Mouse (Mus musculus) regulatory T cell (primary cell): ENCODE data around the gene Csgalnact2.

ENCODE experiments used
- in situ Hi-C: fragments of 300-600 bp; cut with MboI, MseI; formaldehyde crosslinking; loops from one replicate; pipeline ENCODE4 v1.15.1; 2025; ENCODE audit warnings: high pct_unique_total_duplicates

The Csgalnact2 gene

DNA sequence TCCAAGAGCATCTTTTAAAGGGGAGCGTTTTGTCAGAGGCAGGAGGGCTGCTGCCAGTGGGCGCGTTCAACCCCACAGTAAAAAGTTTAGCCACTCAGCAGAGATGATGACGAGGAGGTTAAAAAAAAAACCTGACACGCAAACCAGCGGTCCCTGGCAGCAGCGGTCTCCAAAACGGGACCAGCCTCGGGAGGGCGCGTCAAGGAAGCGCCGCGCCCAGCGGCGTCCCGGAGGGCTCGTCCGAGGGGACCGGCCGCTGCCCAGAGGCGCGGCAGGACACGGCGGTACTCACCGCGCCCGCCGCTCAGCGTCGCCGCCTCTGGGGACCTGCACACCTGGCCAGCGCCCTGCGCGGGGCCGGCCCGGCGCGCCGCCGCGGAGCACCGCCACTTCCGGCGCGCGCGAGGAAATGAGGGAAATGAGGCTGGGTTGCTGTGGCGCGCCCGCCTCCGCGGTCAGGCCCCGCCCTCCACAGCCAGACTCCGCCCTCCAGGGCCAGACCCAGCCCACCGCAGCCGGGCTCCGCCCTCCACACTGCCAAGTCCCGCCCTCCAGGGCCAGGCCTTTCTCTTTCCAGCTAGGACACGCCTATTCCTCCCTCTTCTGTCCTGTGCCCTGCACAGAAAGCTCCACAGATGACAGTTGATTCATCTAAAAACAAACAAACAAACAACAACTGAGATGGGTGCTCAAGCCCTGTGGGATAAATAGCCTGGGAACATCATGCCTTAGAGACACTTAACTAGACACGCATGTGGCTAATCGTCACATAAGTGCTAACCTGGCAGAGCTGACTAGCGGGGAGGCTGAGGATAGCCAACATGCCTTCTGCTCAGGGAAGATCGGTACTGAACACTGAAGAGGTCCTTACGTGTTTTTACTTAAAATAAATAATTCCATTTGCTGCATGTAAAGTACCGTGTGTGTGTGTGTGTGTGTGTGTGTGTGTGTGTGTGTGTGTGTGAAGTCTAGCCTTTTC lies at the start of gene Csgalnact2:
Gene Csgalnact2 (minus strand): TSS at position 410 of the 979 bp plus-strand sequence.
- in situ Hi-C loops, result no loop called here

DNA sequence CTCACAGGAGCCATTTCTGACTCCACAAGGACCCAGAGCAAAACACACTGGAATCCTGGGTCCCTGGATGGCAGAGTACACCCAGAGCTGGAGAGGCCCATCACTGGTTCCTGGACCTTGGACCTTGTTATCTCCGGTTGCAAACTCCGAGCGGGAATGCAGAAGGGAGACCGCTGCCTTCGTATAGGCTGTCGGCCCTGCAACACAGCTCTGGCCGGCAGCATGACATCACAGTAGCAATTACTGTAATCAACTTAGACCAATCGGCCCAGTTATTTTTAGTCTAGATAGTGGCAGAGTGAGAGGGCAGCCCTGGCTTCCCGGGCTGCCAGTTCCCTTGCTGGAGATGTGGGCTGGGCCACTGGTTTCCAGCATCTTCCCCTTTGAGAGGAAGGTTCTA lies 49.7 kb upstream of the Csgalnact2 start:
- in situ Hi-C loops, result no loop called here

DNA sequence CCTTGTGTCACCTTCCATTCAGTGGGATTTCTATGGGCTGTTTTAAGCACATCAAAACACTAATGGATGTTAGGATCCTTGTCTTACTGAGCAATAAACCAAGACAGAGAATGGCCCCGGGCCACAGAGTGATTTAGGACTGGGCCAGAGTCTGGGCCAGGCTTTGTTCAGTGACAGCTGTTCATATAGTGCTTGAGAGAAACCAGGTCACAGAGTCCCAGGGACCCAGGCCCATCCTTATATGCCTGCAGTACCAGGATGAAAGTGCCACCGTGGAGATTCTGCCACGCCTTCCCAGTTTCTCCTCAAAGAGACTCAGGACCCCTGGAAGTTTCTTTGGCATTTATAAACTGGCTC lies 48.3 kb upstream of the Csgalnact2 start:
- in situ Hi-C loops, result no loop called here

DNA sequence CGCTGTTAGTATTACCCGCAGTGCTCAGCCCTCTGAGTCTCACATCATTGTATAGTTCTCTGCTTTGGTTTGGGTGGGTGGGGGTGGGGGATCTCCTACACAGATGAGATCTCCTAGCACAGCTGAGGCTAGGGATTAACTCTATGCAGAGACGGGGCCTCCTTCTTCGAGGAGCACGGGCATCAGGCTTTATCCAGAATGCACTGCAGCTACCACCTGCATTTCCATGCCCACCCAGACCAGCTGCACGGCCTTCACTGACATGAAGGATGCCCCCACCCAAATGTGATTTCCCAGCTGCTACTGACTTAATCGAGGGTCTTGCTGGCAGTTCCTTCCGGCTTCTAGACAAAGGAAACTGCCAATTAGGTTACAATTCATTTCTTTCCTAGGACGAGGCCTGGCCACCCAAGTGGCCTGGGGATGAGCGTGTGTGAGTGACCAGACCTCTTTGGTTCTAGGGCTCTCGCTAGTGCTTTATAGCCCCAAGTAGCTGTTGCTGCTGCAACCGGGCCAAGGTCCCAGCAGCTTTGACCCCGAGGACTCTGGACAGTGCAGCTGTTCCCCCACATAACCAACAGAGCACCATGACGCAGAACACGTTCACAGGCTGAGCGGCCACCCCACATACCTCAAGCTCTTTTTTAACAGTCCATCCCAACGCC lies 47.8 kb upstream of the Csgalnact2 start:
- in situ Hi-C loops, result no loop called here

DNA sequence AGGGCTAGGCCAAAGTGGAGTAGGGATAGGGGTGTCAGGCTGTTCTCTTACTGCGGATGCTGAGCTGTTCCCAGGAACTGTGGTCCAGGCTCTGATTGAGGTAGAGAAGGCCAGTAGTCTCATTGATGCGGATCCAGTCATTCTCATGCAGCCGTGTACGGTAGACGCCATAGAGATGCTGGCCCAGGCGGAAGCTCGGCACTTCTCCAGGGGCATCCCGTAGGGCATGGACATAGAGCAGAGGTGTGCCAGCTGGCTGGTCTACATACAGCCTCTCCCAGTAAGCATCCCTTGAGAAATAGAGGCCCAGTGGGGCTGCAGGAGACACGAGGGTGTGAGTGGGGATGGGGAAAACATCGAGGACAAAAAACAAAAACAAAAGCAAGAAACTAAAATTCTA lies 45.2 kb upstream of the Csgalnact2 start:
- in situ Hi-C loops, result no loop called here

DNA sequence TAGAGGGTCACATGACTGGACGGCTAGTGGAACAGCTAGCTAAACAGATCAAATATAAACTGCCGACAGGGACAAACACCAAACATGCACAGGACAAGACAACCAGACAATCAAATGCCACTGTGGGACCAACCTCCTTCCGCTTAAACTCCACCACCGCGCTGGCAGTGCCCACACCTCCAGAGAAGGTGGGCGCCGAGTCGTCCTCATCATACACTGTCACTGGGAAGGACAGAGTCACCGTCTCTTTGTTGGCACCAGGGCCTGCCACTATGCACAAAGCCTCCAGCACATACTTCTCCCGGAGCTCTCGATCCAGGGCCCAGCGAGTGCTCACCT lies 41.1 kb upstream of the Csgalnact2 start:
- in situ Hi-C loops, result no loop called here

DNA sequence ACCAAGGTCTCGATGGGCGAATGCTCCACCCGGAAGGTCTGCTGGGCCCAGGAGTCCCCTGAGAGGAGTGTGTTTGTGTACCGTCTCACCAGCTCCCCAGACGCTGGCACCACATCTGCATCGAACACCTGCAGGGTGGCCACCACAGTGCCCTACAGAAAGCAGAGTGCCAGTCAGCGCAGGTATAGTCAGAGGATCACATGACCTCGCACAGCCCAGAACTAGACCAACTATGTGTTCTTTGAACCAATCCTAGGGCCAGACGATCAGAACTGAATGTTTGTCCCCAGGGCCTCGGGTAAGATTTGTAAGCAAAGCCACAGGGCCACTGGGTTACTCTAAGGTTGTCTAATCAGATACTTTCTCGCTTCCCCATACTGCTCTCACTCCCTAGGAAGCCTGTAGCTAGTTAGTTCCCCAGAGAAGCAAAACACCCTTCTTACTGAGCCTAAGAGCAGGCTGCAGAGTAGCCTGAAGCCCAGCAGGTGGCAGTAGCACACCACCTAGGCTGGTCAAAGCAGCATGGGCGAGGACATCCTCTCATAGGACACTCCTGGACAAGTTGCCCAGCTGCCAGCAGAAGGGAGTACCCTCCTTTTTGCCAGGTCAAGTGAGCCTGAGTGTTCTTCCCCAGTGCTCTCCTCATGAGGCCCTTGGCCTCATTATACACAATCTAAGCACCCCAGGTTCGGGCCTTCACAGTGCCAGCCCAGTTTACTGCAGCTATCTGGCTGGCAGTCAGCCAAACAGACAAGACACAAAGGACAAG lies 40.6 kb upstream of the Csgalnact2 start:
- in situ Hi-C loops, result loop anchor here (10.0 kb wide), 1 partner anchor 1505 kb away; no protein-coding TSS in a partner anchor

DNA sequence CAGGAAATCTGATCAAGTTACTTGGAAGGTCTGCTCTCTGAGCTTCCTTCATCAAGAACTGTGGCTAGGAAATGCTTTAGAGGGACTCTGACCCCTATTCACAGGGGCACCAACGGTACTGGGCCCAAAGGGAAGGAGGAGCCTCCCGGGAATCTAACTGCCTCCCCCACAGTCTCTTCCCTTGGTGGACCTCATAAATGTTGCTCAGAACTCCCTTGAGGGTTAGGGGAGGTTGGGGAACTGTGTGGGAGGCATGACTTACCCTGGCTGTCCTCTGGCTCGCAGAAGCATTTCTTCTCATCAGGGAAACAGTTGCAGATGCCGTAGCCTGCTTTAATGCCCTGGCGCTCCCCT lies 35.0 kb upstream of the Csgalnact2 start:
- in situ Hi-C loops, result loop anchor here (5.0 to 10.0 kb wide), 2 partner anchors 193 to 1511 kb away; no protein-coding TSS in a partner anchor

DNA sequence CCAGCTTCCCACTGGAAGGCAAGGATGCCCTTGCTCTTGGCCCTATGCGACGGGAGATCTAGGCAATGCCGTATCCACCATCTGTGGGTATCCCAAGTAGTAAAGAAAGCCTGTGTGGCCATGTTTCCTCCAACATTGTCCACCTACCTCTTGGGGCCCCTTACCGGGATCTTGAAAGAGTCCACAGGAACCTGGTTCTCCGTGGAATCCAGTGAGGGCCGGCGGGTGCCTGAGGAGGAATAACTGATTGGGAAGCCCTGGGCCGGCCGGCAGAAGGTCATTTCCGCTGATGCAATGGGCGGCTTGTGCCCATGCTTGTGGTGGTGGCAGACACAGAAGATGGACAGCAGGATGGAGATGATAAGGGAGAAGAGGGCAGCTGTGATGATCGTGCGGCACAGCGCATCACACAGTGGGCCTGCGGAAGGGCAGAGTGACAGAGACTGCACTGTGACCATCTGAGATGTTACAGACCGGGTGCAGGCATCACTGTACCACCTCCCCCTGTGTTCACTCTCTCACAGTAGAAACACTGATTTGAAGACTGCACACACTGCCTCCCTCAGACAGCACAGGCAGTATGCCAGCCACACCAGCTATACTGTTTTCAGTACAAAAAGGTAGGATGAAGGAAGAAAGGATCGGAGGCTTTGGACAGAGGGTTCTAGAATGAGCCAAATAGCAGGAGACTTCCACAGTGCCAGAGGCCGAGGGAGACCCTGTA lies 34.5 kb upstream of the Csgalnact2 start:
- in situ Hi-C loops, result loop anchor here (5.0 to 10.0 kb wide), 2 partner anchors 194 to 1511 kb away; no protein-coding TSS in a partner anchor

DNA sequence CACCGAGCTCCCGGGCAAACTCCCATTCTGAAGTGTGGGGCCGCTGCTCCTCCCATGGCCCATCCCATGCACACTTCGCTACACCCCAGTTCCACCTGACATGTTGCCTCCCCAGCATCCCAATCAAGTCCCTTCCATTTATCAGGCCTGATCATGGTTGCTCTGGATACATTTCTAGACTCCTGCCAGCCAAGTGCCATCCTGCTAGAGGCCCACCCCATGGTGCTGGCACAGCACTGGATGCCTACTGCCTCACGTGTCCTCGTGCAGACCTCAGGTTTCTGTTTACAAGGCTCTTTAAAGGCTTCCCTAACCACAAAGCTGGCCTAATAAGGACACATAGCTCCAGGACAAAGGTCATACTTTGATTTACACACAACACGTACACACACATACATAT lies 32.4 kb upstream of the Csgalnact2 start:
- in situ Hi-C loops, result loop anchor here (5.0 to 10.0 kb wide), 2 partner anchors 196 to 1513 kb away; no protein-coding TSS in a partner anchor

DNA sequence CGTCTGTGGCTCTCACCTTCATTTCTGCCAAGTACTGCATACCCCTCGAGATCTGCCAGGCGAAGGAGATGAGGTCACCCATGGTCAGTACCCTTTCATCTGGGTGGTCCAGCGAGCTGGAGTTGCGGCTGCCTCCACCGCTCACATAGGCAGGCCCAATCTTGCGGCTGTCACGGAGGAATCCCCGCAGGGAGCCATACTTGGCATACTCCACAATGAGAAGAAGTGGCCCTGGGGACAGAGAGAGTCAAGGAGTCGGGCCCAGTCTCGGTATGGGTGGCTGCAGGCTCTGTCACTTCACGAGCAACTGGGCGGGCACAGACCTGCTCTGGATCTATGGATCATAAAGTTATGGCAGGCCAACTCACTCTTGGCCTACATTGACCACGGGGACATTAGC lies 29.2 kb upstream of the Csgalnact2 start:
- in situ Hi-C loops, result no loop called here

DNA sequence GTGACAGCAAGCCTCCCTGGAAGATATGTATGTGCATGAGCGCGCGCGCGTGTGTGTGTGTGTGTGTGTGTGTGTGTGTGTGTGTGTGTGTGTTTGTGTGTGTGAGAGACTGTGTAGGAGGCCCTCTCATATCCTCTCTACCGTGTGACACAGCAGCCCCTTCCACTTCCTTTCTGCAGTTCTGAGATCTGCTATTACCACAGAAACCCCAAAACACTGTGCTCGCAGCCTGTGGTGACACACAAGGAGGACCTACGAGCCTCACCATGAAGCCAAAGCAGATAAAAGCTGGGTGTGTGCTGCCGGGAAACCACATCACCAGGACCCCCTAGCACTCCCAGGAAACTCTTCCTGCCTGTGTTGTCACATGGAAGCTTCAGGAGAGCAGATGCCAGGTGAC lies 28.1 kb upstream of the Csgalnact2 start:
- in situ Hi-C loops, result no loop called here

DNA sequence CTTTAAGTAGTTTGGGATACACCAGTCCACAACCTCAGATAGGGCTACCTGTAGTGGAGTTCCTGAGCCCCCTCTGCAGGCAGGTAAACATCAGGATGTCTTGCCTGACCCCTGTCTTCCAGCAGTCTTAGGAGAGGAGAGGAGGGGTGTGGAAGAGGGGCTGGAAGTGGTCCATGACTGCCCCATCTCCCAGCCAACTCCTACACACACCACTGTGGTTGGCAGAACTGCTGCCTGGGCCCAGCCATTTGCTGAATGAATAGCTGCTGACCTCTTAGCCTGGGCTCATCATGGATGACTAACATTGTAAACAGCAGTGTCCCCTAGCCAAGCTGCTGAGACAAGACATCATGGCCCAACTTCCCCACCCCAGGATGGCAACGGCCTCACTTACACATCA lies 26.6 kb upstream of the Csgalnact2 start:
- in situ Hi-C loops, result no loop called here

DNA sequence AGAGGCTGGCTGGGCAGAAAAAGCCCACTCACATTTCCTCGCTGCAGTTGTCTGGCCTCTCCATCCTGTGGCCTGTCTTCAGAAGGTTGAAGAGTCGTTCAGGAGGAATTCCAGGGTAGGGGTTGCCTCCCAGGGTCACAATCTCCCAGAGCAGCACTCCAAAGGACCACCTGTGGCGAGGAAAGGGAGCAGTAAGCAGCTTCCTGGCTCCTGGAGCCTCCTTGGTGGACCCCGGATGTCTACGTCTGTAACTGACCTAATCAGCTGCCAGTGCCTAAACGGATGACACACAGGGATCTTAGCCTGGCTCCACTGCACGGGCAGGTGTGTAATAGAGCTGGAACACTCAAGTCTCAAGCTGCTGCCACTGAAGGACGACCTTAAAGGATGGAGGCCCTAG lies 25.8 kb upstream of the Csgalnact2 start:
- in situ Hi-C loops, result no loop called here

DNA sequence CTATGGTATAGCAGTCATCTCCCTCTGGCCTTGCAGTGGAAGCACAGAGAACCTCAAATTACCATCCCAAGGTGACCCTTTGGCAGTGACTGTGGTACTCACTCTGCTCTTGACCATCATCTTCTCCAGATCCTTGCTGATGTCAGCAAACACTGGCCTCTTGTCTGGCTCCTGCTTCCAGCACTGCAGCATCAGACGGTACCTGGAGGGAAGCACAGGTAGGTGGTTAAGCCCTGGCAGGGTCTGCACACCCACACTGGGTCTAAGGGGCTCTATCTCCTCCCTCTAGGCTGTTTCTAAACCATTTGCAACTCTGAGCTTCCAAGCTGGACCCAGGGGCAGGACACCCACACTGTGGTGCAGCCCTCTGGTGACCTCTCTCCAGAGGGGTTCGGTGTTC lies 24.1 kb upstream of the Csgalnact2 start:
- in situ Hi-C loops, result no loop called here

DNA sequence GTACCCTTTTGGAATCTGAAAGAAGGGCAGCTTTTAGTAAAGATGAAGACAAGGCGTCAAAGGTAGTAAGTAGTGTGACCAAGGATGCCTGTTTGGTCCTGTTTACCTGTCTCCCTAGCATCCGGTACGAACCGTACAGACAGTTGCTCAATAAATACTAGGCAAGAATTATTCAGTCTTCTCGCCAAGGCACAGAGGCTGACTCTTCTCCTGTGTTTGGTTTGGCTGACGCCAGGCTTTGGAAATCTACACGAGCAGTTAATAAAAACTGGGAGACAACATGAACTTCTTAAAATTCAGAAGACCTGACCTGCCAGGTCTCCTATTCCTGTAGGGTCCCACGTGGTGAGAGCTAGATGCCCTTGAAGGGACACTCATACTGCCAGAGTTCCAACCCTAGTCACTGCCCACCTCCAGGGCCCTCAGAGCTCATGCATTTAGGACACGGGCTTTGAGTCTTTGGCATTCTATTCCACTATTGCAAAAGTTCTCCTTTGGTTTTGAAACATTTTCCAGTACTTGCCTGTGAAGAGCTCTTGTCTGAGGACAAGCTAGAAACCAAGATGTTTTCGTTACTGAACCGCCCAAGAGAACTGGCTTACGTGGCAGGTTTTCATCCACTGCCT lies 23.6 kb upstream of the Csgalnact2 start:
- in situ Hi-C loops, result no loop called here

DNA sequence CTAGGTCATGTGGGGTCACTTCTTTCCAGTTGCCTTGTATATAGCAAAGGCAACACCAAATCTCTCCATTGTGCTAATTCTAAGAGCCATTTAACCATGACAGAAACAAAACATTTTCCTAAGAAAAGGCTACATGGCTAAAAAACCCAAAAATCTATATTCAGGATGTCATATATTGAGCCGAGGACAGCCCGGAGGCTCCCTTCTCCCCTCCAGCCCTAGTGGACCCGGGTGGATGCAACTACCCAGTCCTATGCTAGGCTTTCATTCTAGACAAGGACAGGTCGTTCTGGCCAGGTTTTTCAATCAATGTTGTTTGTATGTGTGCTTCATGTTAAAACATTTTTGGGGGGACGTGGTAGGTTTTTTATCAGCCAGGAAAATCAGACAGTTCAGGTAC lies 14.2 kb upstream of the Csgalnact2 start:
- in situ Hi-C loops, result no loop called here

DNA sequence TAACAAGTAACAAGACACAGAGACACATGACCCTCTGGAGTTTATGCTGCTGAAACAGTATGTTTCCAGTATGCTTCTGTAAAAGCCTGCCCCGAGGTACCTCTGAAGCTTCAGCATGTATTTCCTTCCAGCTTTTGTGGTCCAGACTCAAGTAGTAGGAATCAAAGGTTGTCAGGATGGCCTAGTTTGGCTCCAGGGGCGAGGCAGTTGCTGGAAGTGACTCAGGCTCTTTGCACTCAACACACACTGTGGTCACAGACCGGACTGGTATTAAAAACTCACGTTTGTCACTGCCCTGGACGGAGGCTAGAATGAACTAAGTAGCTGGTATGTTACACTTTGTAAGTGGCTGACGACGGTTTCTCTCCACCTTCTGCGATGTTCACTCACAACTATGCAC lies 12.0 kb upstream of the Csgalnact2 start:
- in situ Hi-C loops, result no loop called here

DNA sequence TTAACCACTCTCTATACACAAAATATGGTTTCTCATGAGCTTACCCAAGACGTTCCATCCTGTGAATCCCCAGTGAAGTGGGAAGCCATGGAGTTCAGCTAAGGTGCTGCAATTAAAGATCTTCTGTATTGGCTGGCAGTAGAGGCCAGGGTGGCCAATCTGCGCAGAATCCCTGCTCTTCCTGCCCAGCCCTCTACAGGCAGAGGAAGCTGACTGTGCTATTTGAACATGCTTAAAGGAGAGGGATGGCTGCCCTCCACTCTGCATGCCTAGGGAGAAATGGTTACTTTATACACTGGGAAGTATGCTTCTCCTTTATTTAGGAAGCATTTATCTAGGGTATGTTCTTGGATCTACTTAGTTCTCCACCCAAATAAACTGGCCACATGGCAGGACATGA lies 11.6 kb upstream of the Csgalnact2 start:
- in situ Hi-C loops, result no loop called here

DNA sequence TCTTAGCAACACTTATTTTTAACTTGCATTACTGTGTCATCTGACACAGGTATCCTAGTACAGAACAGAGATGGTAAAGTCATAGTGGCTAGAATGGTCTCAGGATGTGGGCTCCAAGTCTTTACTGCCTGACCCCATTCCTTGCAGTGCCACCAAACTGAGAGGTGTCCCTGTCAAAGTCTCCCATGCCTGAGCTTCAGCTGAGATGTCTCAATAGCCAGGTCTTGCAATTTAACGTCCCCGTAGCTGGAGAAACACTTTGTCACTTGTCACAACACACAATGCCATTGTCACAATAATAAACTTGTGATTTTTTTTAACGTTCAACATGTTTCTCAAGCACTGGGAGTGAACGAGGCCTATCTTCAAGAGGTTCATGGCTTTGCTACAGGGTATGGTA lies 11.2 kb upstream of the Csgalnact2 start:
- in situ Hi-C loops, result no loop called here

DNA sequence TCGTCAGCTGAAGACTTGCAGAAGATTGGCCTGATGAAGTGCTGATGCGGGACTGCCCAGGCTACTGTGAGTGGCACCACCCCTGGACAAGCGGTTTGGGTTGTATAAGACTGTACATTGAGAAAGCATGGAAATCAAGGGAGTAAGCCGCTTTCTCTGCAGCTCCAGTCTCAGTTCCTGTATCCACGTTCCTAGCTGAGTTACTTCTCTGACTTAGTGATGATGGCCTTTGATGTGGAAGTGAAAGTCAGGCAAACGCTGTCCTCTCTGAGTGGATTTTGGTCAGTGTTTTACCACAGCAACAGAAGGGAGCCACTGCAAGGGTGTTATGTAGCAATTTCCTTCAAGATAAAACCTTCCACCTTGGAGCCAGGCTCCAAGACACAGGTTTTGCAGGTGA lies 2.0 kb upstream of the Csgalnact2 start:
- in situ Hi-C loops, result loop anchor here (10.0 kb wide), 1 partner anchor 634 kb away; no protein-coding TSS in a partner anchor
